Mouse (Mus musculus) cortical plate, adult 2 months (tissue): ENCODE results near the gene Cxcl14.

Experiments
- CTCF ChIP-seq: fragments of 200-500 bp; IDR thresholded peaks from 2 replicates; pipeline ENCODE4 v1.5.1; 2011; ENCODE audit warnings: mild to moderate bottlenecking, control low read depth, low read length; ENCODE audit not compliant: insufficient read depth; ENCODE audit errors: extremely low read depth
- POLR2A ChIP-seq: fragments of 200-500 bp; IDR thresholded peaks from 2 replicates; pipeline ENCODE4 v1.6.1; 2011; ENCODE audit warnings: mild to moderate bottlenecking, low read length, control low read depth; ENCODE audit not compliant: insufficient read depth; ENCODE audit errors: extremely low read depth

GRCm38 (mm10) chr13:56270124-56270523 lies 26.2 kb downstream of the Cxcl14 start:
- TF ChIP-seq POLR2A (no peak), CTCF (no peak)
